Mouse (Mus musculus): Measurements from ENCODE around the gene Atp6ap1. TPM values are rescaled to one million over a fixed set of nuclear protein-coding genes. Genes with fewer than 3 reads are reported as not detected.
A peak's percentile ranks its signal among the peaks of the same experiment; 100 is the strongest.

Atp6ap1 gene
- total RNA-seq, 2 experiments from 2014 or later = 351 to 367 TPM

- DNase-seq (ENCODE audit: low spot score in 2 of 2) = no peak
- intact Hi-C loops (cut with DNase I) = no loop called here
Observed at GRCm38 (mm10) chrX:74293431-74293830, 3.5 kb upstream of the Atp6ap1 start.

GRCm38 (mm10) chrX:74298348-74298747, 1.5 kb downstream of the Atp6ap1 start:
- no peak for DNase-seq (ENCODE audit: low spot score in 2 of 2)
- intact Hi-C loops (cut with DNase I) = no loop called here

- no peak for DNase-seq (ENCODE audit: low spot score in 2 of 2)
- intact Hi-C loops (cut with DNase I) = no loop called here
Observed at GRCm38 (mm10) chrX:74299721-74300120, 2.8 kb downstream of the Atp6ap1 start.

- DNase-seq (ENCODE audit: low spot score in 2 of 2) = peak; percentile 64 to 71
- intact Hi-C loops (cut with DNase I) = no loop called here
Observed at GRCm38 (mm10) chrX:74304867-74305700, 8.2 kb downstream of the Atp6ap1 start, which contains the start of gene Gdi1. Gdi1 (plus strand) TSS chrX:74304998.

GRCm38 (mm10) chrX:74312540-74313464, 15.9 kb downstream of the Atp6ap1 start, which contains the start of gene Fam50a:
Fam50a (plus strand) TSS chrX:74313033.
- DNase-seq (ENCODE audit: low spot score in 2 of 2) = peak; percentile 89 to 90
- intact Hi-C loops (cut with DNase I) = no loop called here

- peak; percentile 28 to 49 for DNase-seq (ENCODE audit: low spot score in 2 of 2)
- intact Hi-C loops (cut with DNase I) = no loop called here
Observed at GRCm38 (mm10) chrX:74328725-74329161, 31.8 kb downstream of the Atp6ap1 start, which contains the start of gene Plxna3. Plxna3 (plus strand) TSS chrX:74329066.

GRCm38 (mm10) chrX:74329215-74329671, 32.3 kb downstream of the Atp6ap1 start:
- DNase-seq (ENCODE audit: low spot score in 2 of 2) = no peak
- intact Hi-C loops (cut with DNase I) = no loop called here

GRCm38 (mm10) chrX:74330166-74330930, 33.5 kb downstream of the Atp6ap1 start:
- DNase-seq (ENCODE audit: low spot score in 2 of 2) = no peak

GRCm38 (mm10) chrX:74352645-74353466, 56.0 kb downstream of the Atp6ap1 start:
- no peak for DNase-seq (ENCODE audit: low spot score in 2 of 2)
- intact Hi-C loops (cut with DNase I) = no loop called here

More at GRCm38 (mm10) chrX:74330166-74330930, 33.5 kb downstream of the Atp6ap1 start:
- intact Hi-C loops (cut with DNase I) = no loop called here

- intact Hi-C loops (cut with DNase I) = no loop called here
- peak; percentile 70 to 78 for DNase-seq (ENCODE audit: low spot score in 2 of 2)
Observed at GRCm38 (mm10) chrX:74353467-74353770, 56.5 kb downstream of the Atp6ap1 start, which contains the start of gene Lage3. Lage3 (minus strand) TSS chrX:74353618.

Small RNAs within 50 kb of the gene (microRNA-seq; reads per million reads assigned to microRNA genes)
- gene Mir7091 (0 to 0.34 reads per million in 2 experiments), gene Mir7092 (0 to 0.53 reads per million in 2 experiments)

Other genes starting within 250 kb of the Atp6ap1 start
- under 1 TPM in 1 of 2 experiments, not detected in 1; 0.59 TPM for gene Opn1mw, start 169.6 kb upstream of the Atp6ap1 start, total RNA-seq (2021)
- 10 to 100 TPM; 74.2 to 75.5 TPM for gene Mecp2, start 161.7 kb upstream of the Atp6ap1 start, total RNA-seq (2021)
- gene Tex28, start 129.3 kb upstream of the Atp6ap1 start, total RNA-seq (2021) = not detected
- not detected for gene Tktl1, start 119.8 kb upstream of the Atp6ap1 start, total RNA-seq (2021)
- gene Flna, start 47.3 kb upstream of the Atp6ap1 start, total RNA-seq (2021) = 100 to 1,000 TPM in 1 of 2 experiments, 10 to 100 TPM in 1; 89.1 to 100 TPM
- gene Emd, start 42.4 kb upstream of the Atp6ap1 start, total RNA-seq (2021) = 10 to 100 TPM; 38.9 to 40.4 TPM
- 100 to 1,000 TPM; 124 to 140 TPM for gene Rpl10, start 26.3 kb upstream of the Atp6ap1 start, total RNA-seq (2021)
- 10 to 100 TPM; 51.2 to 53.1 TPM for gene Taz, start 15.2 kb upstream of the Atp6ap1 start, total RNA-seq (2021)
- gene Dnase1l1, start 14.8 kb upstream of the Atp6ap1 start, total RNA-seq (2021) = 1 to 10 TPM; 1.4 to 2.0 TPM
- 100 to 1,000 TPM; 663 to 673 TPM for gene Gdi1, start 7.9 kb downstream of the Atp6ap1 start, total RNA-seq (2021)
- 10 to 100 TPM; 35.4 to 38.5 TPM for gene Fam50a, start 15.9 kb downstream of the Atp6ap1 start, total RNA-seq (2021)
- gene Plxna3, start 32.0 kb downstream of the Atp6ap1 start, total RNA-seq (2021) = 10 to 100 TPM; 33.3 to 33.8 TPM
- gene Lage3, start 56.5 kb downstream of the Atp6ap1 start, total RNA-seq (2021) = 10 to 100 TPM; 30.5 to 33.0 TPM
- gene Ubl4a, start 76.1 kb downstream of the Atp6ap1 start, total RNA-seq (2021) = 10 to 100 TPM; 59.0 to 62.6 TPM
- 1 to 10 TPM; 2.1 to 3.2 TPM for gene Slc10a3, start 76.3 kb downstream of the Atp6ap1 start, total RNA-seq (2021)
- gene Fam3a, start 96.2 kb downstream of the Atp6ap1 start, total RNA-seq (2021) = 10 to 100 TPM; 20.0 to 27.0 TPM
- gene Ikbkg, start 96.2 kb downstream of the Atp6ap1 start, total RNA-seq (2021) = 10 to 100 TPM; 41.9 to 46.8 TPM
- gene G6pdx, start 132.1 kb downstream of the Atp6ap1 start, total RNA-seq (2021) = 10 to 100 TPM; 22.8 to 24.4 TPM
- gene Gm6880, start 184.3 kb downstream of the Atp6ap1 start, total RNA-seq (2021) = not detected